Mouse (Mus musculus): Measurements from ENCODE around the gene Abhd16b. TPM values are rescaled to one million over a fixed set of nuclear protein-coding genes. Genes with fewer than 3 reads are reported as not detected.
"Not testable (repeated sequence)": the region's sequence is repeated elsewhere in the genome, so short reads cannot be mapped to it uniquely, and the experiment has no call there.

Gene Abhd16b
- total RNA-seq, 1 experiment: 0.36 TPM

DNA sequence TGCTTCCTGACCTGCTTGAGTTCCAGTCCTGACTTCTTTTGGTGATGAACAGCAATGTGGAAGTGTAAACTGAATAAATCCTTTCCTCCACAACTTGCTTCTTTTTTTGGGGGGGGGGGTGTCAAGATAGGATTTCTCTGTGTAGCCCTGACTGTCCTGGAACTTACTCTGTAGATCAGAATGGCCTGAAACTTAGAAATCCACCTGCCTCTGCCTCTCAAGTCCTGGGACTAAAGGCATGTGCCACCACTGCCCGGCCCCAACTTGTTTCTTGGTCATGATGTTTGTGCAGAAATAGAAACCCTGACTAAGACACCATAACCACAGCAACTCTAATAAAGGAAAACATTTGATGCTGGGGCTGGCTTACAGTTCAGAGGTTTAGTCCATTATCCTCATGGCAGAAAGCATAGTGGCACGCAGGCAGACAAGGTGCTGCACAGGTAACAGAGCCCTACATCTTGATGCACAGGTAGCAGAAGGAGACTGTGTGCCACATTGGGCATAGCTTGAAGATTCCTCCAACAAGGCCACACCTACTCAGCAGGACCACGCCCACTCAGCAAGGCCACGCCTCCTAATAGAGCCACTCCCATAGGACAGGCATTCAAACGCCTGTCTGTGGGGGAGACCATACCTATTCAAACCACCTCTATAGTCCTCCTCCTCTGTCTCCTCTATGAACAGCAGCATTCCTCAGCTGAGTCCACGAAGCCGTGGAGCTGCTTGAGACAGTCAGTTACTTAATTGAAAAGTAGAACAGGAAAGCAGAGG is 1.4 kb upstream of the Abhd16b start:
- peak; percentile 83 for DNase-seq (ENCODE audit: low read depth, low spot score)
- TF ChIP-seq CHD2 (IDR thresholded peaks at IDR 0.05; ENCODE audit: low read depth, low read length): no peak
- Histone ChIP-seq H3K36me3 (ENCODE audit: control insufficient read depth, insufficient read depth, low read length, poor library complexity, severe bottlenecking) (no peaks in the 10 kb centered on the region), H3K4me3 (ENCODE audit: insufficient read depth in 1 of 2, low read depth in 1 of 2, low read length in 2 of 2, poor library complexity in 1 of 2, severe bottlenecking in 1 of 2) (peak overlapping the region in 1 of 2 experiments; percentile 28; a peak in 2 of 4 replicates), H3K27ac (ENCODE audit: insufficient read depth, low read depth, low read length, poor library complexity, severe bottlenecking) (no peak overlapping the region), H3K9me3 (ENCODE audit: control insufficient read depth, insufficient read depth, low read depth, low read length) (no peaks in the 10 kb centered on the region), H3K4me1 (ENCODE audit: control insufficient read depth in 2 of 2, insufficient read depth in 2 of 2, low read length in 2 of 2, poor library complexity in 1 of 2) (peaks cover 0 to 24% of the 10 kb centered on the region in 2 experiments; a peak in 3 of 4 replicates), H3K9ac (ENCODE audit: insufficient read depth, low read depth, low read length, poor library complexity, severe bottlenecking) (no peak overlapping the region)
- in situ Hi-C loops (cut with MboI; ENCODE audit: low sequenced_read_pairs in 2 of 2, unreplicated experiment in 2 of 2): no loop called here

DNA sequence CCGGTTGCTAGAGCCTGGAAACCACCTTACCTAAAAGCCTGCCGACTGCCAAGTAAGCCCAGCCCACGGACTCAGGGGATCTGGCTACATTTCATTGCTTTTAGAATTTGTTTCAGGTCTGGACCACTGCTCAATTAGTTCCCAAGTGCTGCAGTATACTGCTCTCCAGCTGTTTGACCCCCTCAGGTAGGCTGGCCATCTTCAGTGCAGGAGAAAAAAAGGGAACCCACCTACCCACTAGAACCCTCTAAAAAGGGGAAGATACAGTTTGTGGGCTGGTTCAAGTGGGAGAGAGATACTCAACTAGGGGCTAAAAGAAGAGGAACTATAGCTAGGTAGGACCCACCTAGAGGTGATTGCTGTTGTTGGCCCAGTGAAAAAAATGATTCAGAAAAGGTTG is 800 bp upstream of the Abhd16b start:
- H3K4me1 ChIP-seq (ENCODE audit: control insufficient read depth in 2 of 2, insufficient read depth in 2 of 2, low read length in 2 of 2, poor library complexity in 1 of 2): peaks cover 0 to 22% of the 10 kb centered on the region in 2 experiments; a peak in 3 of 4 replicates
- H3K9ac ChIP-seq (ENCODE audit: insufficient read depth, low read depth, low read length, poor library complexity, severe bottlenecking): no peak overlapping the region
- no peak for DNase-seq (ENCODE audit: low read depth, low spot score)
- H3K4me3 ChIP-seq (ENCODE audit: insufficient read depth in 1 of 2, low read depth in 1 of 2, low read length in 2 of 2, poor library complexity in 1 of 2, severe bottlenecking in 1 of 2): peak overlapping the region in 1 of 2 experiments; percentile 28; a peak in 1 of 4 replicates
- no peak overlapping the region for H3K27ac ChIP-seq (ENCODE audit: insufficient read depth, low read depth, low read length, poor library complexity, severe bottlenecking)
- no peaks in the 10 kb centered on the region for H3K36me3 ChIP-seq (ENCODE audit: control insufficient read depth, insufficient read depth, low read length, poor library complexity, severe bottlenecking)
- in situ Hi-C loops (cut with MboI; ENCODE audit: low sequenced_read_pairs in 2 of 2, unreplicated experiment in 2 of 2): no loop called here
- H3K9me3 ChIP-seq (ENCODE audit: control insufficient read depth, insufficient read depth, low read depth, low read length): no peaks in the 10 kb centered on the region
- TF ChIP-seq ZNF384 (IDR thresholded peaks at IDR 0.05; ENCODE audit: low read depth, low read length) (no peak), HCFC1 (IDR thresholded peaks at IDR 0.05; ENCODE audit: borderline replicate concordance, insufficient read depth, low read length) (no peak), ZC3H11A (IDR thresholded peaks at IDR 0.05; ENCODE audit: borderline replicate concordance, low read depth, low read length) (no peak), MAFK (IDR thresholded peaks at IDR 0.05; ENCODE audit: insufficient read depth, low read depth, low read length) (no peak), CHD2 (IDR thresholded peaks at IDR 0.05; ENCODE audit: low read depth, low read length) (no peak)

DNA sequence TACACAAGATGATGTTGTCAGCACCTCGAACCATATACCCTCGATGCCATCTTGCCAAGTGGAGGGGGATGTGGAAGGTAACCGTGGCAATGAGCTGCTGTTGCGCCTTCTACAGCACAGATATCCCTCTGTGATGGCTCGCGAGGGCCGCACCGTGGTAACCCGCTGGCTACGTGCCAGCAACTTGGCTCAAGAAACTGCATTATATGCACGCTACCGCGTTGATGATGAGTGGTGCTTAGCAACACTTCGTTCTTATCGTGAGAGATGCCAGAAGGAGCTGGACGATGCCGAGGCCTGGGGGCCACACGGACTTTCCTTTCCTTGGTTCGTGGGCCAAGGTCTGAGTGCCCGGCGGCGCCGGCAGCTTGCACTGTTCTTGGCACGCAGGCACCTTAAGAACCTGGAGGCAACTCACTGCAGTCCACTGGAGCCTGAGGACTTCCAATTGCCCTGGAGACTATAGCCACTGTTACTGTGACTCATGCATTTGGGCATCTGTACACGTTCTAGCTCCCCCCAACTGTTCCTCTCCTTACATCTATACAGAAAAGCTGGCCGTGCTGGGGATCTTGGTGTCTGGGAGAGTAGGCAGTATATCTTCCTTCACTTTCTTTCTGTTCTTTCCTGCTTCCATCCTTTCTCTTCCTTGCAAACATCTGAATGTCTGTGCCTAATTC is 1.4 kb downstream of the Abhd16b start:
- Histone ChIP-seq H3K36me3 (ENCODE audit: control insufficient read depth, insufficient read depth, low read length, poor library complexity, severe bottlenecking) (no peaks in the 10 kb centered on the region), H3K4me3 (ENCODE audit: insufficient read depth in 1 of 2, low read depth in 1 of 2, low read length in 2 of 2, poor library complexity in 1 of 2, severe bottlenecking in 1 of 2) (no peak overlapping the region)
- TF ChIP-seq ZC3H11A (IDR thresholded peaks at IDR 0.05; ENCODE audit: borderline replicate concordance, low read depth, low read length) (no peak), ZNF384 (IDR thresholded peaks at IDR 0.05; ENCODE audit: low read depth, low read length) (no peak), HCFC1 (IDR thresholded peaks at IDR 0.05; ENCODE audit: borderline replicate concordance, insufficient read depth, low read length) (no peak), MAFK (IDR thresholded peaks at IDR 0.05; ENCODE audit: insufficient read depth, low read depth, low read length) (no peak), CHD2 (IDR thresholded peaks at IDR 0.05; ENCODE audit: low read depth, low read length) (no peak)

DNA sequence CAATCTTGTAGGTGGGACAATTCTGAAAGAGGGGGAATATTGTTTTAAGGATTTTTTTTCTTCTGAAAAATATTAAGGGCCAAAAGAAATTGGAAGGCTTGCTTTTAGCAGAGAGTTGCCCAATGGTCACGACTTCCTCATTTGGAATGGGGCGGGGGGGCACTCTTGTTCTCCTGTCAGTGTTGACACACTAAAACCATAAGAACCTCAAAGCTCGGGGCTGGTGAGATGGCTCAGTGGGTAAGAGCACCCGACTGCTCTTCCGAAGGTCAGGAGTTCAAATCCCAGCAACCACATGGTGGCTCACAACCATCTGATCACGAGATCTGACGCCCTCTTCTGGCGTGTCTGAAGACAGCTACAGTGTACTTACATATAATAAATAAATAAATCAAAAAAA is 2.8 kb downstream of the Abhd16b start:
- H3K4me3 ChIP-seq (ENCODE audit: insufficient read depth in 1 of 2, low read depth in 1 of 2, low read length in 2 of 2, poor library complexity in 1 of 2, severe bottlenecking in 1 of 2); H3K9ac ChIP-seq (ENCODE audit: insufficient read depth, low read depth, low read length, poor library complexity, severe bottlenecking); H3K27ac ChIP-seq (ENCODE audit: insufficient read depth, low read depth, low read length, poor library complexity, severe bottlenecking); H3K9me3 ChIP-seq (ENCODE audit: control insufficient read depth, insufficient read depth, low read depth, low read length); in situ Hi-C loops (cut with MboI; ENCODE audit: low sequenced_read_pairs in 2 of 2, unreplicated experiment in 2 of 2); DNase-seq (ENCODE audit: low read depth, low spot score); H3K36me3 ChIP-seq (ENCODE audit: control insufficient read depth, insufficient read depth, low read length, poor library complexity, severe bottlenecking): not testable (repeated sequence)
- H3K4me1 ChIP-seq (ENCODE audit: control insufficient read depth in 2 of 2, insufficient read depth in 2 of 2, low read length in 2 of 2, poor library complexity in 1 of 2): peaks cover 0 to 16% of the 10 kb centered on the region in 2 experiments; a peak in 1 of 4 replicates

More for the DNA sequence above, 1.4 kb downstream of the Abhd16b start:
- peaks cover 0 to 16% of the 10 kb centered on the region in 2 experiments; a peak in 1 of 4 replicates for H3K4me1 ChIP-seq (ENCODE audit: control insufficient read depth in 2 of 2, insufficient read depth in 2 of 2, low read length in 2 of 2, poor library complexity in 1 of 2)
- no peak overlapping the region for H3K27ac ChIP-seq (ENCODE audit: insufficient read depth, low read depth, low read length, poor library complexity, severe bottlenecking)
- H3K9me3 ChIP-seq (ENCODE audit: control insufficient read depth, insufficient read depth, low read depth, low read length): no peaks in the 10 kb centered on the region
- in situ Hi-C loops (cut with MboI; ENCODE audit: low sequenced_read_pairs in 2 of 2, unreplicated experiment in 2 of 2): no loop called here
- H3K9ac ChIP-seq (ENCODE audit: insufficient read depth, low read depth, low read length, poor library complexity, severe bottlenecking): no peak overlapping the region
- no peak for DNase-seq (ENCODE audit: low read depth, low spot score)
